Mouse (Mus musculus) hematopoietic stem cell, adult 5-6 weeks (primary cell): ENCODE results near the gene Paqr7. TPM values are rescaled to one million over a fixed set of nuclear protein-coding genes. Genes with fewer than 3 reads are reported as not detected.

Experiments
- ATAC-seq, 2 experiments: fragments of 125-278 bp in 1 of 2; replicated peaks in 1 of 2; 2 replicates each; pipeline ENCODE4 v1.8.0; 2016 to 2017; ENCODE audit warnings: inconsistent platforms in 2 of 2, mild to moderate bottlenecking in 2 of 2, moderate number of reproducible peaks in 2 of 2, low read depth in 1 of 2, moderate TSS enrichment in 1 of 2; ENCODE audit not compliant: low FRiP score in 2 of 2, poor library complexity in 2 of 2, severe bottlenecking in 2 of 2, insufficient read depth in 1 of 2, low TSS enrichment in 1 of 2
- total RNA-seq: library from RNA; stranded (forward); fragments of 172-1452, 232-1000 nt; gene quantifications from 2 replicates; pipeline ENCODE4 v1.2.3, GENCODE M21; 2017

Gene Paqr7
- total RNA-seq, 1 experiment from 2014 or later: 15.6 TPM

GRCm38 (mm10) chr4:134468578-134469266 lies 27.8 kb upstream of the Paqr7 start:
- peak; percentile 80 to 88 for ATAC-seq

GRCm38 (mm10) chr4:134469341-134469796 lies 27.1 kb upstream of the Paqr7 start:
- ATAC-seq: no peak

DNA sequence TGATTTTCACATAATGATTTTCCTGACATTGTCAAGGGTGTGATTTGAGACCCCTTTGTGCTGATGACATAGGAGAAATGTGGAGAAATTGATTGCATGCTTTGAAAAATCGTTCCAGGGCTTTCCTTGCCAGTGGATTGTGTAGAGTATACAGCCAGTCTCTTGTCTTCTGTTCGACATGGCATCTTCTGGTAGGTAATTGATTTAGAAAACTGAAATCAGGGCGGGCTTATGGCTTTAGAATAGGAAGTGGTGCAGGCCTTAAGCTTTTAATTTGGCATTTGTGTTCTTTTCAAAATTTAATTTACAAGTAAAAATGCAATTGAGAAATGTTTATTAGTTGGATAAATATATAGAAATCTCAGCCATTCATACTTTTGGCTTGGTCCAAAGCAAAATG lies 26.5 kb upstream of the Paqr7 start:
- no peak for ATAC-seq

DNA sequence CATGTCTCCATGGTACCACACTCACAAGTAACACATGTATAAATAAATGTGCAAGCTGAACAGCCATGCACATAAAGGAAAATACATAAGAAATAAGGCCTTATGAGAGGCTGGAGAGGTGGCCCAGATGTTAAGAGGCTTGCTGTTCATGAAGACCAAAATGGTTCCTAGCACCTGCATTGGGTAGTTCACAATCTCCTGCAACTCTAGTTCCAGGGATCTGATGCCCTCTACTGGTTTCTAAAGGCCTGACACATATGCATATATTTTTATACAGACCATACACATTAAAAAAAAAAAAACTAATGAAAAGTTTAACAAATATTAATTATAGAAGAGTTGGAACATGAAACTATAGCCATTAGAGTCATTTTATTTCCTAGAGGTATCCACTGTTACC lies 25.0 kb upstream of the Paqr7 start:
- no peak for ATAC-seq

- no peak for ATAC-seq
Measured at GRCm38 (mm10) chr4:134473764-134474163, 22.7 kb upstream of the Paqr7 start.

- ATAC-seq: no peak
Measured at GRCm38 (mm10) chr4:134474240-134474639, 22.3 kb upstream of the Paqr7 start.

DNA sequence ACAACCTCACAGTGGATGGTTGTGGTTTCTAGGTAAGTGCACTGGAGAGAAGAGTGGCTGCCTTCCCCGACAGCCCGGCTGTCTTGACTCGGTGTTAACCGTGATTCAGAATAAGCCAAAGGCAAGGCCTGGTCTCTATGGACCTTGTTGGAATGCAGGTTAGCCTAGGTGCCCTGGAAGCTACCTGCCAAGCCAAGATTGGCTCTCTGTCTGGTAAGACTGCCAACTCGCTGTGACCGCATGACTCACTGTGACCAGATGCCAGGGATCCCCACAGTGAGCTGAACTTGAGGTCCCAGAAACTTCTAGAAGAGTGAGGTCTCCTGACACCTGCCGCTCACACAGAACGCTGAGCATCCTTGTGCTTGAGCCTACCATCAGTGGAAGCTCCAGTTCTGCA lies 19.6 kb upstream of the Paqr7 start:
- no peak for ATAC-seq

- ATAC-seq: peak; percentile 87 to 88
Measured at GRCm38 (mm10) chr4:134478031-134478430, 18.5 kb upstream of the Paqr7 start.

DNA sequence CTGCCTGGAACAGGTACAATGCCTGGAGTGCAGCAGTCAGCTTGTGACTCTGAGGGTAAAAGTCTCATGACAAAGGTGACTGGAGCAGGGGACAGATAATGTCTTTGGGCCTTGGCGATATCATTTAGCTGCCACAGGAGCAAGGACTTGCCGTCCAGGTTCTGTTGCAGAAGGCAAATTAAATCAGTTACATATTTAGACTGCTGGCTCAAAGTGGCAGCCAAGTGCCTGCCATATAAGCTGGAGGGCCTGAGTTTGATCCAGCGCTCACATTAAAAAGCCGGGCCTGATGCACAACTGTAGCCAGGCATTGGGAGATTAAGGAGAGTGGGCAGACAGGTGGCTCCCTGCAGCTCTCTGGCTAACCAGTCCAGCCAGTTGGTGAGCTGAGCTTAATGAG lies 16.7 kb upstream of the Paqr7 start:
- no peak for ATAC-seq

DNA sequence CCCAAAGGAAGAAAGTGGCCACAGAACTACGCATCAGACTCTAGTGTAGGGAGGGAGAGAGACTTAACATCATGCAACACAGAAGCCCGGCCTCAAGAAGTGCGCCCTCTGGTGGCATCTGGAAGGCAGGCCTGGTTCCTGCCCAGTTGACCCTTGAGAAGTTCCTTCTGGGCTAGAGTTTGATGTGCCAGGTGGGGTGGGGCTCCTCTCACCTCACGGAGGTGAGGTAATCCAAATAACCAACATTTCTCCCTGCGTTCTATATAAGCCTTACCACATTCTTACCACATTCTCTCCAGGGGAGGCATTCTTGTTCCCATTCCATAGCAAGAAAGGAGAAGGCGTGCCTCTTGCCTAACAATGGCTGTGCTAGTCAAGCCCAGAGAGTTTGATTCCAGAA lies 15.6 kb upstream of the Paqr7 start:
- peak; percentile 75 to 80 for ATAC-seq

DNA sequence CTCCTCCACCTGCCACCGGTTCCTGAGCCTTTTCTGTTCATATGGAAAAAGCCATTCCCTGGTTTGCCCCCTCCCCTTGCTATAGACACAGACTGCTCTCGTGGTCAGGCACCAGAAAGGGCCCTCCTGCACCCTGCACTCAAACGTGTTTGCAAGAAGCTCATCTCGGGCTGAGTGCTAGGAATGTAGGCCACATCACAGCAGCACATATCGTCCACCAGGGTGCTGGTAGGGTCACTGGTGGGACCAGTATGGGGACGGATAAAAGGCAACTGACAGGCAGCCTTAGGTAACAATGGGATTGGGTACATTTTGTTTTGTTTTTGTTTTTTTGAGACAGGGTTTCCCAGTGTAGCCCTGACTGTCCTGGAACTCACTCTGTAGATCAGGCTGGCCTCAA lies 15.2 kb upstream of the Paqr7 start:
- no peak for ATAC-seq

- no peak for ATAC-seq
Measured at GRCm38 (mm10) chr4:134482442-134482841, 14.1 kb upstream of the Paqr7 start.

- no peak for ATAC-seq
Measured at GRCm38 (mm10) chr4:134483078-134483688, 13.3 kb upstream of the Paqr7 start.

GRCm38 (mm10) chr4:134483696-134484095 lies 12.8 kb upstream of the Paqr7 start:
- ATAC-seq: no peak

- no peak for ATAC-seq
Measured at GRCm38 (mm10) chr4:134484231-134484630, 12.3 kb upstream of the Paqr7 start.

DNA sequence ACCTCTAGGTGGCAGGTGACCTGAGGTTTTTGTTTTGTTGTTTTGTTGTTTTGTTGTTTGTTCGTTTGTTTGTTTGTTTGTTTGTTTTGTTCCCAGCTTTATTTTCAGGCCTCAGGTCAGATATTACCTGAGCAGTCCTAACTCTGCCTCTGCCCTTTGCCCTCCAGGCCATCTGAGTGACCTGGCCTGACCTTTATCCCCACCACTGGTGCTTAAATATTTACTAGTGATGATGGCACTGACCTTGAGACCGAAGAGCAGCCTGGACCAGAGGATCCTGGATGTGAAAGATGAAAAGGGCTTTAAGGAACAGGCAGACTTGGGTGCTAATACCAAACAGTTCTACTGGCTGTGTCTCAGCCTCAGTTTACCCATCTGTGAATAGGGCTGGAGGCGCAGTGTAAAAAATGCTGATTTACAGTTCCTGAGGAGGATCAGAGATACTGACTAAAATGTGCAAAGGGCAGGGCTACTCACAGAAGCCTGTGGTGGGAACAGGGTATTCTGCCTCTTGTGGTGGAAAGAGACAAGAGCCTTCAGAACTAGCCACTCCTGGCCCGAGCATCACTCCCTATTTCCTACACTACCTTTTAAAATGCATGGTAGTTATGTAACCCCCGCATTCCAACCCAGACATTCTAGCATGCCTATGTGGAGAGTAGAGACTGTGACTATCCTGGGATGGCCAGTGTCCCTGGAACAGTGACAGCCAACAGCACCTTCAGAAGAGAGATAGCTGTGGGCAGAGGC lies 11.2 kb upstream of the Paqr7 start:
- ATAC-seq: no peak

DNA sequence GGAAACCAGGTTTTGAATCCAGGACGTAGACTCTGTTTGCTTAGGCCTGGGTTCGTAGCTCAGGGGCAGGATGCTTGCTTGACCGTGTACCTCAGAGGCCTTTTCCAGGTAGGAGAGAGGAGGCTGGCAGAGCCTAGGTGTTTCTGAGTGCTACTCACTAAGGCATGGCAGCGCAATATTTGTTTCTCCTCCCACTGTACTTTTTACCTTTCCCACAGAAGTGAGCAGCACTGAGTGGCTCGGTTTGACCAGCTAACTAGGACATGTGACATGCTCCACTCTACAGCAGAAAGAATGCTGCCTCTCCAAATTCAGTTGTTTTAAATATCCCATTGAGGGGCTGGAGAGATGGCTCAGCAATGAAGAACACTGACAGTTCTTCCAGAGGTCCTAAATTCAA lies 8.3 kb upstream of the Paqr7 start:
- ATAC-seq: no peak

DNA sequence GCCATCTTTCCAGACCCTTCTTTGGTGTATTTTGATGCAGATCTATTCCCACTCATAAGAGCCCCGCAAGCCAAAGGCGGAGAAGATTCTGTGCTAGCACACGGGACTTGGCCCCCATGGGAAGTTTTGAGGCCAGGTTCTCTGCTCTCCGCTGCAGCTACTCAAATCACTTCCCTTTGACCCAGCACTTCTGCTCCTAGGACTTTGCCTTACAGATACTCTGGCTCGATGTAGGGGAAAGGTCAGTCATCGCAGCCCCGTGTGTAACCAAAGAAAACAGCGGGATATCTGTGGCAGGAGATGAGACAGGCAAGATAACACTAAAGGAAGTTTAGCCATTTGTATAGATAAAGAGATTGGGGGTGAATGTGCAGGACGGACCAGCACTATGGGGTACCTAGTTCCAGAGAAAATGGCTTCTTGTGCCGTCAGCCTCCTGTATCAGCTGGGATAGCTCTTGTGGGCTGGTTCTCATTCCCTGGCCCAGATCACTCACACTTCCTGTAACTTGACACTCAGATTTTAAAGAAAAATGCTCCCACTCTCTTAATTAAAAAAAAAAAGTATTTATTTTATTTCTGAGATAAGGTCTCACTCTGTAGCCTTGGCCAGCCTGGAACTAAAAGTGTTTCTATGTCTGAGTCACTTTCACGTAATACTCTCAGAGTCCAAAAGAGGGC lies 6.4 kb upstream of the Paqr7 start:
- ATAC-seq: no peak
